Mouse (Mus musculus) layer of hippocampus, postnatal 36 days (tissue): ENCODE results near the gene Acod1. TPM values are rescaled to one million over a fixed set of nuclear protein-coding genes. Genes with fewer than 3 reads are reported as not detected.

ENCODE experiments used
- DNase-seq, 2 experiments: peaks; one replicate each; pipeline ENCODE4 v3.0.0; 2022
- total RNA-seq, 2 experiments: library from RNA; stranded (reverse); gene quantifications; 2 replicates each; pipeline ENCODE4 v1.2.3; 2021

Gene Acod1
- total RNA-seq, 2 experiments from 2014 or later: not detected

- no peak for DNase-seq
These were observed 56.1 kb downstream of the Acod1 start for GRCm38 (mm10) chr14:103102731-103103335.

Other genes with a start within 250 kb of the Acod1 start
- 100 to 1,000 TPM; 128 to 131 TPM for gene Kctd12, start 64.3 kb upstream of the Acod1 start, total RNA-seq
- gene Cln5, start 23.2 kb downstream of the Acod1 start, total RNA-seq: 10 to 100 TPM in 1 of 2 experiments, 1 to 10 TPM in 1; 9.6 to 10.6 TPM
- gene Fbxl3, start 52.6 kb downstream of the Acod1 start, total RNA-seq: 100 to 1,000 TPM in 1 of 2 experiments, 10 to 100 TPM in 1; 96.2 to 100 TPM